Mouse (Mus musculus) heart, postnatal 14 days (tissue): ENCODE data around the gene Kctd15. TPM values are rescaled to one million over a fixed set of nuclear protein-coding genes. Genes with fewer than 3 reads are reported as not detected.

Source experiments
- DNase-seq, 2 experiments: peaks; one replicate each; pipeline ENCODE4 v3.0.0; 2021 to 2022
- intact Hi-C: fragments of 180-260 bp; cut with DNase I; formaldehyde crosslinking; loops from one replicate; pipeline ENCODE4 v1.15.1; 2025
- total RNA-seq, 2 experiments: library from RNA; stranded (reverse); gene quantifications; 2 replicates each; pipeline ENCODE4 v1.2.3; 2021

Kctd15 gene
- total RNA-seq, 2 experiments from 2014 or later: 3.3 to 4.0 TPM

- no peak for DNase-seq
Observed at GRCm38 (mm10) chr7:34632966-34633742, 23.4 kb downstream of the Kctd15 start.

GRCm38 (mm10) chr7:34630211-34631085, 26.1 kb downstream of the Kctd15 start:
- peak; percentile 77 to 78 for DNase-seq
- intact Hi-C loops: no loop called here

More at GRCm38 (mm10) chr7:34632966-34633742, 23.4 kb downstream of the Kctd15 start:
- intact Hi-C loops: no loop called here

GRCm38 (mm10) chr7:34629702-34630210, 26.8 kb downstream of the Kctd15 start:
- DNase-seq: peak in 1 of 2 experiments; percentile 7
- intact Hi-C loops: no loop called here

GRCm38 (mm10) chr7:34620411-34620810, 36.1 kb downstream of the Kctd15 start:
- no peak for DNase-seq
- intact Hi-C loops: no loop called here

- intact Hi-C loops: no loop called here
- DNase-seq: no peak
Observed at GRCm38 (mm10) chr7:34618141-34618890, 38.2 kb downstream of the Kctd15 start.

- intact Hi-C loops: no loop called here
- no peak for DNase-seq
Observed at GRCm38 (mm10) chr7:34616275-34616674, 40.3 kb downstream of the Kctd15 start.

- no peak for DNase-seq
- intact Hi-C loops: no loop called here
Observed at GRCm38 (mm10) chr7:34610445-34610844, 46.1 kb downstream of the Kctd15 start.

GRCm38 (mm10) chr7:34607334-34607970, 49.1 kb downstream of the Kctd15 start:
- no peak for DNase-seq
- intact Hi-C loops: no loop called here

- peak in 1 of 2 experiments; percentile 41 for DNase-seq
- intact Hi-C loops: no loop called here
Observed at GRCm38 (mm10) chr7:34606729-34607128, 49.8 kb downstream of the Kctd15 start.

GRCm38 (mm10) chr7:34606051-34606450, 50.5 kb downstream of the Kctd15 start:
- intact Hi-C loops: no loop called here
- no peak for DNase-seq

GRCm38 (mm10) chr7:34598576-34598975, 58.0 kb downstream of the Kctd15 start:
- no peak for DNase-seq
- intact Hi-C loops: no loop called here

GRCm38 (mm10) chr7:34597986-34598385, 58.5 kb downstream of the Kctd15 start:
- intact Hi-C loops: no loop called here
- DNase-seq: no peak

- intact Hi-C loops: no loop called here
- DNase-seq: no peak
Observed at GRCm38 (mm10) chr7:34596531-34597235, 59.8 kb downstream of the Kctd15 start.

- intact Hi-C loops: no loop called here
- no peak for DNase-seq
Observed at GRCm38 (mm10) chr7:34595307-34595565, 61.3 kb downstream of the Kctd15 start.

- DNase-seq: peak; percentile 29 to 68
- intact Hi-C loops: no loop called here
Observed at GRCm38 (mm10) chr7:34594501-34595306, 61.8 kb downstream of the Kctd15 start.

GRCm38 (mm10) chr7:34590711-34591110, 65.8 kb downstream of the Kctd15 start:
- intact Hi-C loops: no loop called here

More at GRCm38 (mm10) chr7:34590711-34591110, 65.8 kb downstream of the Kctd15 start:
- no peak for DNase-seq
